Mouse (Mus musculus) olfactory bulb, adult 2 months (tissue): ENCODE measurements around the gene Zfp704. TPM values are rescaled to one million over a fixed set of nuclear protein-coding genes. Genes with fewer than 3 reads are reported as not detected.
A peak's percentile ranks its signal among the peaks of the same experiment; 100 is the strongest.

Source experiments
- H3K27ac ChIP-seq: fragments of 200-500 bp; 2 replicates; pipeline ENCODE4 v1.5.1; 2012; ENCODE audit warnings: low read depth, low read length; ENCODE audit not compliant: insufficient read depth
- H3K4me1 ChIP-seq: fragments of 200-500 bp; 2 replicates; pipeline ENCODE4 v1.6.1; 2012; ENCODE audit warnings: low read length; ENCODE audit not compliant: control insufficient read depth, insufficient read depth
- H3K4me3 ChIP-seq: fragments of 200-500 bp; 2 replicates; pipeline ENCODE4 v1.5.1; 2012; ENCODE audit warnings: mild to moderate bottlenecking, low read depth, low read length, moderate library complexity; ENCODE audit not compliant: insufficient read depth
- CTCF ChIP-seq: fragments of 200-500 bp; IDR thresholded peaks from 2 replicates; pipeline ENCODE4 v1.5.1; 2012; ENCODE audit warnings: low read depth, mild to moderate bottlenecking, low read length, moderate library complexity; ENCODE audit not compliant: insufficient read depth
- POLR2A ChIP-seq: fragments of 200-500 bp; IDR thresholded peaks from 2 replicates; pipeline ENCODE4 v1.6.1; 2012; ENCODE audit warnings: mild to moderate bottlenecking, low read depth, low read length, moderate library complexity; ENCODE audit not compliant: insufficient read depth
- WGBS: fragments of 180-500 bp; shearing (Covaris S2); methylation state at CpG from one replicate; pipeline ENCODE4 v1.1.7; 2018; 5-methylcytosine and 5-hydroxymethylcytosine counted together
- polyA plus RNA-seq: library from polyadenylated mRNA; stranded (reverse); fragments of >200 nt; gene quantifications from 2 replicates; pipeline ENCODE4 v1.2.4, GENCODE M21; 2012; ENCODE audit warnings: low replicate concordance; ENCODE audit not compliant: missing spikeins, insufficient read depth, insufficient read length

Gene Zfp704
- polyA plus RNA-seq, 1 experiment = not detected

DNA sequence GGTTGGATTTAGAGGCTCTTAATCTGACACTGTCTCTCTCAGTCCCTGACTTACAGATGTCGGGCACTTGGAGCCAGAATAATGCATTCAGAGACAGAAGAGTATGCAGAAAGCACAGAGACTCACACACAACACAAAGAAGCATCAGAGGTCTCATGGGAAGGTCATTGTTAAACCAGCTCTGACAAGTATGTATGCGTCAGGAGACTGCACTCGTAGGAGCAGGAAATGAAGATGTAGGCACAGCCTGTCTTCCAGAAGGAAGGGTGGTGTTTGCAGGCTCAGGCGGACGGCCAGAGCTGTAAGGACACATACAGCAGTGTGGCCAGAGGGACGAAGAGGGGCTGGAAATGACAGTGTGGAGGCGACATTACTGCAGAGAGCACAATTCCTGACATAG is 72.0 kb downstream of the Zfp704 start:
- H3K4me1 ChIP-seq = peaks cover 3% of the 10 kb centered on the region; the same call in 1 of the 2 replicates
- 88% methylated on average over 7 of the region's 7 CpGs for WGBS
- no peak overlapping the region for H3K4me3 ChIP-seq
- H3K27ac ChIP-seq = no peak overlapping the region
- no peak for TF ChIP-seq CTCF
- no peak for TF ChIP-seq POLR2A

DNA sequence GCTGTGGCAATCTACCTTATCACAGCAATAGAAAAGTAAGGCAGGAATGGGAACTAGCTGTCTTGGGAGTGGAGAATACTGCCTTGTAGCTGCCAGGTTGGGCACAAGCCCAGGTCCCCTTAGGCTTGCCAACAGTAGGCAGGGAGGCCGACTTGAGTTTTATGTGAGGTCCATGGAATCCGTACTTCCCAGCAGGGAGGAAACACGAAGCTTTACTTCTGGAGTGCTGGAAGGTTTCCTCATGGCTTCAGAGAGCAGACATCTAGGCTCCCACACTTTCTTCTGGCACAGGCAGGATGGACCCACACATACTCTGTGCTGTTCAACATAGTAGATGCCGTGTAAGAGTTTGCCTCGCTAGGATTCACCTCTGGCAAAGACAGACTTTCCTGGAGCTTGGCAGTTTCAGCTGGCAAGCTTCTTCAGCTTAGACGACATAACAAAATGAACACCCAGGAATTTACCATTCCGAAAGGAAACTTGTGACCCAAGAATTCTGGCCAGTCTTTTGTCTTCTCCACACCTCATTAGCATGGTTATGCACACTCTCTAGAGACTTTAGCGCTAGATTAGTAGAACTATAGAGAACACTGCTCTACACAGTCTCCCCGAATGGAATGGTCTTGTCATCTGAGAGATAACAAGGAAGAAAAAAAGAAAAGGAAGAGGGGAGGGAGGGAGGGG is 79.6 kb downstream of the Zfp704 start:
- H3K4me1 ChIP-seq = peaks cover 2% of the 10 kb centered on the region; the same call in 1 of the 2 replicates
- WGBS = 70% methylated on average over 9 of the region's 9 CpGs
- no peak overlapping the region for H3K4me3 ChIP-seq
- no peak for TF ChIP-seq POLR2A
- TF ChIP-seq CTCF = no peak
- H3K27ac ChIP-seq = no peak overlapping the region

DNA sequence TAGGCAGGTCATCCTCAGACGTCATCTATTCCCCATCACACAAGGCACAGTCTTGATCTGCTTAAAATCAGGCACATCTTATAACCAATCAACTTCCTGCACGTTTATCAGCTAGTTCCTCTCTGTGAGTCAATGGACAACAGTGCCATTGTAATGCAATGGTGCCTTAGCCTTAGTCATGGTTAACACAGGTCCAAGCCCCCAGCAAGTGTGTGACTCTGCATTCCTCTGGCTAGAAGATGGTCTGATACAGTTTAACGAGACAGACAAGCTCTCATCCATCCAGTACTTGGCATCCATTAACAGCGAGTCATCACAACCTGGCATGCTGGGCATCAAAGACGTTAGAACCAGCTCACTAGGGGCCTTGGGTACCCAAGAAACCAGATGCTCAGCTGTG is 85.5 kb downstream of the Zfp704 start:
- H3K4me1 ChIP-seq = peaks cover 14% of the 10 kb centered on the region
- no peak overlapping the region for H3K27ac ChIP-seq
- H3K4me3 ChIP-seq = no peak overlapping the region
- TF ChIP-seq CTCF = no peak
- TF ChIP-seq POLR2A = no peak
- 81% methylated on average over 5 of the region's 5 CpGs for WGBS

DNA sequence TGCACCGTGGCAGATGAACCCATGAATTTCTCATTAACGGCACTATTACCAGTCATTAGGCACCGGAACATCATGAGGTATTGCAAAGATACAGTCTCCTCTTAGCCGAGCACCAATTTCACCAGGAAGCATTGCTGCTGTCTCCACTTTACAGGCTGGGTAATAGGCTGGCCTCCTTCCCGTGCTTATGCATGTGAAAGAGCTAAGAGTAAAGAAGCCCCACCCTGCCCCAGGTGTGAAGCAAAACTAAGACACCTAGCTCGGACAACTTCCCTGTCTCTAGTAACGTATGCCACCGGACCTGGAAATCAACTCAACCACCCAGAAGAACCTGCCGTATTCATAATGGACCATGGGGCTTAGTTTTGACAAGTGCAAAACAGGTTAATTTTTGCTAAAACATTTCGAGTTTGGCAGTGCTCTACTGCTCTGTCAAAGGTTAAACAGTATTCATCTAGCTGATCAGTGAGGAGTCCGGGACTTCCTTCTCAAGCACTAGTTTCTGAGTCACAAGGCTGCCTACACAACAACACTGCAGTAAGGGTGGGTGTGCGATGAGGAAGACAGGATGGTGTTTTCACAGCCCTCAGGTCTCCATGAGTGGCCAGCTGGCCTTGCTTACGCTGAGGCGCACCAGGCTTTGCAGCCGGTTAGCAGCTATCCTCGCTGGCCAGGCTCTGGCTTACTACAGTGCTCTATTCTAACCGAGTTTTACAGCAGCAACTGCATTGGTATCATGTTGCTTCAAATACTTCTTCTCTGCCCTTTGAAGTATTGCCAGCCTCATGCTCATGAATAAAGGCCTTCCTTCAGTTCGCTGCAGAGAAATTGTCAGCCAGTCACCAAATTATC is 86.6 kb downstream of the Zfp704 start:
- Histone ChIP-seq H3K4me3 (no peak overlapping the region), H3K27ac (0 out of 2 replicates have a peak overlapping the region, but pooled peaks have one; percentile 14), H3K4me1 (peaks cover 14% of the 10 kb centered on the region)
- TF ChIP-seq POLR2A (no peak), CTCF (no peak)
- 59% methylated on average over 18 of the region's 18 CpGs for WGBS

DNA sequence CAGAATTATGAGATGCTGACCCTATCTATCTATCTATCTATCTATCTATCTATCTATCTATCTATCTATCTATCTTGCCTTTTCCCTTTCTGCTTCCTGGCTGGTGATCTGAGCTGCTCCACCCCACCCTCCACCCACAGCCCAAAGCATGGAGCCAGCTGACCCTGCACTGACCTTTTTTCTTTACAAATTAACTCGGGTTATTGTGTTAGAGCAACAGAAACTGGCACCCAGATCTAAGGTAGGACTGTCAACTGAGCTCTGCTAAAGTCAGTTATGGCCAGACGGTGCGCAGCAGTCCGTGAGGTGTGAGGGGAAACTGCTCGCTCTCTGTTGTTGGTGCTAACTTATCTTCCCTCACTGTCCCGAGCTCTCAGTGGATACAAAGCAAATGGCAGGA is 87.9 kb downstream of the Zfp704 start:
- no peak overlapping the region for H3K4me3 ChIP-seq
- TF ChIP-seq POLR2A (no peak), CTCF (no peak)
- peaks cover 14% of the 10 kb centered on the region for H3K4me1 ChIP-seq
- 90% methylated on average over 6 of the region's 6 CpGs for WGBS
- no peak overlapping the region for H3K27ac ChIP-seq

DNA sequence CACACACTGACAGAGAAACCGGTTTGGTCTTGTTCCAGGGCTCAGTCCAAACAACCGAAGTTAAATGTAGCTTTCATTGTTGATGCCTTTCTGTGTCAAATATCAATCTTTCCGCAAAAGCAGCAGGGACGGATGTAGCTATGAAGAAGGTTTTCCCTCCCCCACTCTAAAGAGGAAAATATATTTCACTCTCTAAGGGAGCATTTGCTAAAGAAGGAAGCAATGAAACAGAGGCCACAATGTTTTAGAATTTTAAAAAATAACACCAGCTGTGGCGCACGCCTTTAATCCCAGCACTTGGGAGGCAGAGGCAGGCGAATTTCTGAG is 89.2 kb downstream of the Zfp704 start:
- Histone ChIP-seq H3K4me1 (peaks cover 12% of the 10 kb centered on the region), H3K4me3 (no peak overlapping the region), H3K27ac (no peak overlapping the region)
- TF ChIP-seq CTCF (no peak), POLR2A (no peak)
- 53% methylated on average over 7 of the region's 7 CpGs for WGBS

DNA sequence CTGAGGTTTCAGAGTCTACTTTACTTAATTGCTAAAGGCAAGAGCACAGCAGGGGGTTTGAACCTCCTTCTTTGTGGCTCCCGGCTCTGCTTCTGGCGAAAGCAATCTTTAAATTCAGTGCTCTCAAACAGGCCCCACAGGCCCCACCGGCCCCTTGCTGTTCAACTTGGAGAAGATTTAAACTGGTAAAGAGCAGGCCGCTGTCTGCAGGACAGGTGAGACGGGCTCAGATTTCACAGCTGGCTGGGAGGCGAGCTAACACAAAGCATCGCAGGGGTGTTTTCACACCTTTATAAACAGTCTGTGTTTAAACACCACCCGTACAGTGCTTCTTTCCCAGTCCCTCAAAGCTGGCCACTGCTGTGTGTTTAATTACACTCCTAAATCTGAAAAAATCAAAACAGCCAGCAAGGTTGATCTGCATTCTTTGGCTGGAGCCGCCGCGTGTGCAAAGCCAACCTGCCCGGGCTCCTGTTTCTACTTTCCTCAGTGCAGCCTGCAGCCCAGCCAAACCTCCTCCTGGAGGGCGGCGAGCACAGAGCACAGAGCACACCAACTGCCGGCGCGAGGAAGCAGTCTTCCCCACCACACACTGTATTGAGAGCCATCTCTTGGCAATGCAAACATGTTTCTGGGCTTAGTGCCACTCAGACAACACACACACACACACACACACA is 89.7 kb downstream of the Zfp704 start:
- Histone ChIP-seq H3K27ac (no peak overlapping the region), H3K4me1 (peaks cover 12% of the 10 kb centered on the region), H3K4me3 (no peak overlapping the region)
- TF ChIP-seq CTCF (no peak), POLR2A (no peak)
- 55% methylated on average over 17 of the region's 17 CpGs for WGBS

DNA sequence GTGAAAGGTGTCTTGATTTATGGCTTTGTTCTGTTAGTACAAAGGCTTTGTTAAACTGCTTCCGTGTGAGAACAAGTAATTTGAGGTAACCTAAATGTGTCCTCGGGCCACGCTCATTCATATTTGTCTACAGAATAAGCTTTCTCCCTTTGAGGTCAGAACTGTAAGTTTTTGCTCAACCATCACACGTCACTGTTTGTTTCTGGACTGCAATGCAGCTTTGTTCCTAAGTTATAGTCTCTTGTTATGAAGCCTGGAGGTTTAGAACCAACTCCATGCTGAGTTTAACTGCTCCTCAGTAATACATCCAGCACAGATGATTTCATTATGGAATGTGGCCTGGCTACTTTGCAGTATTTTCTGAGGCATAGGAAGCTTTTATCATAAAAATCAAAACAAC is 90.4 kb downstream of the Zfp704 start:
- WGBS = 83% methylated on average over 4 of the region's 4 CpGs
- Histone ChIP-seq H3K27ac (no peak overlapping the region), H3K4me3 (no peak overlapping the region), H3K4me1 (peaks cover 12% of the 10 kb centered on the region)
- TF ChIP-seq POLR2A (no peak), CTCF (no peak)

DNA sequence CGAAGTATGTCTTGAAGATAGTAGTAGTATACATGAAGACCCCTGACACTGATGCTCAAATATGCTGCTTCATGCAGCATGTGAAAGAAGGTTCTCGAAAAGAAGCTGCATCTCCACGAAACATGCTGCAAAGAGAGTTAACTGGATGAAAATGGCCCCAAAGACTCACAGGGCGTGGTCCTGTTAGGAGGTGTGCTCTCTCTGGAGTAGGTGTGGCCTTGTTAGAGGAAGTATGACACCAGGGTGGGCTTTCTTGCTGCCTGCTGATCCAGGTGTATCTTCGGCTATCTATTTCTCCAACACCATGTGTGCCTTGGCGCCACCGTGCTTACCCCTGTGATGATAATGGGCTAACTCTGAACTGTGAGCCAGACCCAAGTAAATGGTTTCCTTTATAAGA is 90.9 kb downstream of the Zfp704 start:
- WGBS = 94% methylated on average over 7 of the region's 7 CpGs
- no peak overlapping the region for H3K27ac ChIP-seq
- TF ChIP-seq CTCF (no peak), POLR2A (no peak)

More for the DNA sequence above, 90.9 kb downstream of the Zfp704 start:
- peaks cover 12% of the 10 kb centered on the region for H3K4me1 ChIP-seq
- no peak overlapping the region for H3K4me3 ChIP-seq
